9 mouse cellular contexts compared by ENCODE assay signal in the genomic region with DNA sequence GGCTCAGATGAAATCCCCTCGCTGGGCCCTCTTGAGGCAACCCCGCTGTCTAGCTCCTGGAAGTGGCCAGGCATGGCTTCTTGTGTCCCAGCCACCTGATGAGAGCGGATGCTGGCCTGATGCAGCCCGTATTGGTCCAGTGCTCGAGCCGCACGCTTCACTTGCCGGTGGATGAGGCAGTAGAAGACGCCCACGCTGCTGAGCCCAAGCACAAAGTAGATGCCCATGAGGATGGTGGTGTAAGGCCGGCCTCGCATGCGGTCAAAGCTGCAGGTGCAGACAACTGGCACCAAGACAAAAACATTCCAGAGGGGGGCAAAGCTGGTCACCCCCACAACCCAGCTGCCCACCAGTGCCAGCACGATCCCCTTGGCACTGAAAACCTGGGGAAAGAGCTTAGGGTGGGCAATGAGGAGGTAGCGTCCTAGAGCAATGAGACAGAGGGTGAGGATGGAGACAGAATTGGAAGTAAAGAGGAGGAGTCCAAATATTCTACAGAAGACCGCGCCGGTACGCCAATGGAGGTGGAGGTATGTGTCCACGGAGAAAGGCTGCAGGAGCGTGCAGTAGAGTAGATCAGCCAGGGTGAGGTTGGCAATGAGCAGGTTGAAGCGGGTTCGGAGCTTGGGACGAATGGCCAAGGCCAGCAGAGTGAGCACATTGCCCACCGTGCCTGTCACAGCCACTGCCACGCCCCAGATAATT. TPM values are rescaled to one million over a fixed set of nuclear protein-coding genes. Genes with fewer than 3 reads are reported as not detected.
DNase-seq lines count a peak whose midpoint lies in the region; ATAC-seq and TF ChIP-seq lines count a peak whose summit lies in the region.
"Had no signal": no experiment of that assay in that cellular context is flagged by ENCODE, and none has a peak within 500 bp of the region (broad histone marks: within the 10 kb centered on the region; RNA-seq: fewer than 3 reads in every experiment).

No protein-coding gene starts in this region.

- ATAC-seq in lung, embryonic 14.5 days (ENCODE audit: insufficient read depth): no peak
- no peak for ATAC-seq in forebrain, embryonic 13.5 days
- ATAC-seq in limb, embryonic 11.5 days (ENCODE audit: insufficient number of reproducible peaks, low FRiP score, low TSS enrichment, low read depth): no peak
- ATAC-seq in neural tube, embryonic 15.5 days (ENCODE audit: low FRiP score): no peak

- no peak for DNase-seq in lung, embryonic 14.5 days
- DNase-seq in lung, postnatal 14 days: no peak
- DNase-seq in limb, embryonic 11.5 days (ENCODE audit: low spot score): peak; percentile 39
- DNase-seq in ovary, postnatal 14 days (ENCODE audit: low spot score): no peak
- DNase-seq in yolk sac, embryonic 10.5 days (ENCODE audit: low spot score): no peak
- DNase-seq: thymus, adult 2 months had no signal

- WGBS in lung, embryonic 14.5 days: 60% methylated on average over 26 of the region's 26 CpGs
- 67% methylated on average over 26 of the region's 26 CpGs for WGBS in forebrain, embryonic 13.5 days
- WGBS in limb, embryonic 11.5 days: 63% methylated on average over 26 of the region's 26 CpGs
- WGBS in neural tube, embryonic 15.5 days: 64% methylated on average over 26 of the region's 26 CpGs

- no peak for TF ChIP-seq CTCF in lung, embryonic 14.5 days (IDR thresholded peaks at IDR 0.05; ENCODE audit: low read depth)

- no peaks in the 10 kb centered on the region for H3K36me3 ChIP-seq in lung, embryonic 14.5 days (ENCODE audit: insufficient read depth)
- H3K36me3 ChIP-seq in forebrain, embryonic 13.5 days (ENCODE audit: poor library complexity, severe bottlenecking): no peaks in the 10 kb centered on the region
- H3K36me3 ChIP-seq in limb, embryonic 11.5 days (ENCODE audit: control insufficient read depth, insufficient read depth, low read length): no peaks in the 10 kb centered on the region
- H3K36me3 ChIP-seq in neural tube, embryonic 15.5 days: no peaks in the 10 kb centered on the region

- peak overlapping the region; percentile 47 for H3K4me2 ChIP-seq in lung, embryonic 14.5 days
- 0 out of 2 replicates have a peak overlapping the region, but pooled peaks have one; percentile 5 for H3K4me2 ChIP-seq in forebrain, embryonic 13.5 days
- peak overlapping the region; percentile 22 for H3K4me2 ChIP-seq in limb, embryonic 11.5 days (ENCODE audit: low read depth, severe bottlenecking)
- peak overlapping the region; percentile 25 for H3K4me2 ChIP-seq in neural tube, embryonic 15.5 days

- H3K4me1 ChIP-seq in lung, embryonic 14.5 days (ENCODE audit: insufficient read depth): peaks cover 21% of the 10 kb centered on the region
- H3K4me1 ChIP-seq in forebrain, embryonic 13.5 days: peaks cover 44% of the 10 kb centered on the region
- H3K4me1 ChIP-seq in limb, embryonic 11.5 days (ENCODE audit: control insufficient read depth, insufficient read depth, low read length): peaks cover 29% of the 10 kb centered on the region
- peaks cover 49% of the 10 kb centered on the region for H3K4me1 ChIP-seq in neural tube, embryonic 15.5 days

- H3K27me3 ChIP-seq in lung, embryonic 14.5 days (ENCODE audit: insufficient read depth, low read length): no peaks in the 10 kb centered on the region
- H3K27me3 ChIP-seq in forebrain, embryonic 13.5 days: peaks cover 14% of the 10 kb centered on the region
- H3K27me3 ChIP-seq in limb, embryonic 11.5 days (ENCODE audit: control insufficient read depth, insufficient read depth, low read length): no peaks in the 10 kb centered on the region
- 0 out of 2 replicates have a peak, but pooled peaks cover 3% of the 10 kb centered on the region for H3K27me3 ChIP-seq in neural tube, embryonic 15.5 days (replicated peaks)

- H3K9me3 ChIP-seq in lung, embryonic 14.5 days (ENCODE audit: low read depth, low read length): no peaks in the 10 kb centered on the region
- H3K9me3 ChIP-seq in forebrain, embryonic 13.5 days (replicated peaks): no peaks in the 10 kb centered on the region
- H3K9me3 ChIP-seq in limb, embryonic 11.5 days (ENCODE audit: control insufficient read depth, low read length): no peaks in the 10 kb centered on the region
- no peaks in the 10 kb centered on the region for H3K9me3 ChIP-seq in neural tube, embryonic 15.5 days (replicated peaks)

- peak overlapping the region; percentile 4; the same call in 1 of the 2 replicates for H3K4me3 ChIP-seq in lung, embryonic 14.5 days (ENCODE audit: low read depth, low read length)
- H3K4me3 ChIP-seq in forebrain, embryonic 13.5 days: no peak overlapping the region
- no peak overlapping the region for H3K4me3 ChIP-seq in limb, embryonic 11.5 days (ENCODE audit: low read depth, low read length)
- no peak overlapping the region for H3K4me3 ChIP-seq in neural tube, embryonic 15.5 days (replicated peaks)
- H3K4me3 ChIP-seq: myocyte had no signal

- H3K27ac ChIP-seq in lung, embryonic 14.5 days (ENCODE audit: low read depth): no peak overlapping the region
- H3K27ac ChIP-seq in forebrain, embryonic 13.5 days: no peak overlapping the region
- H3K27ac ChIP-seq in limb, embryonic 11.5 days (replicated peaks; ENCODE audit: low read depth, low read length): no peak overlapping the region
- no peak overlapping the region for H3K27ac ChIP-seq in neural tube, embryonic 15.5 days (replicated peaks)

- H3K9ac ChIP-seq in lung, embryonic 14.5 days: peak overlapping the region; percentile 41
- H3K9ac ChIP-seq in forebrain, embryonic 13.5 days: peak overlapping the region; percentile 58
- peak overlapping the region; percentile 22; the same call in 1 of the 2 replicates for H3K9ac ChIP-seq in limb, embryonic 11.5 days (ENCODE audit: low read length)
- H3K9ac ChIP-seq in neural tube, embryonic 15.5 days (replicated peaks): no peak overlapping the region

RNA-seq across cellular contexts. Expression of a gene that starts 1.4 kb away (rescaled TPM):
- 0.61 TPM in 1 of 2 replicates, not detected in the other for polyA plus RNA-seq in lung, embryonic 14.5 days (2014; fragmentation: Nextera tagmentation; extraction: Ambion mirVana)
- 0.30 and 0.41 TPM in 2 replicates for polyA plus RNA-seq in forebrain, embryonic 13.5 days (2015; fragmentation: Nextera tagmentation; extraction: Ambion mirVana)
- 0.31 TPM in 1 of 2 replicates, not detected in the other for polyA plus RNA-seq in limb, embryonic 11.5 days (2014; fragmentation: Nextera tagmentation; extraction: Ambion mirVana)
- polyA plus RNA-seq in neural tube, embryonic 15.5 days (2015; fragmentation: Nextera tagmentation; extraction: Ambion mirVana): 0.33 and 0.60 TPM in 2 replicates

RNA-seq across cellular contexts. Expression of a gene that starts 30.9 kb away (rescaled TPM):
- 11.8 and 12.0 TPM in 2 replicates for polyA plus RNA-seq in lung, embryonic 14.5 days (2014; fragmentation: Nextera tagmentation; extraction: Ambion mirVana)
- 11.3 and 12.0 TPM in 2 replicates for polyA plus RNA-seq in forebrain, embryonic 13.5 days (2015; fragmentation: Nextera tagmentation; extraction: Ambion mirVana)
- 19.2 and 22.9 TPM in 2 replicates for polyA plus RNA-seq in limb, embryonic 11.5 days (2014; fragmentation: Nextera tagmentation; extraction: Ambion mirVana)
- polyA plus RNA-seq in neural tube, embryonic 15.5 days (2015; fragmentation: Nextera tagmentation; extraction: Ambion mirVana): 18.6 and 19.9 TPM in 2 replicates

RNA-seq across cellular contexts. Expression of a gene that starts 36.5 kb away (rescaled TPM):
- 304 and 306 TPM in 2 replicates for polyA plus RNA-seq in lung, embryonic 14.5 days (2014; fragmentation: Nextera tagmentation; extraction: Ambion mirVana)
- polyA plus RNA-seq in forebrain, embryonic 13.5 days (2015; fragmentation: Nextera tagmentation; extraction: Ambion mirVana): 219 and 232 TPM in 2 replicates
- 320 and 334 TPM in 2 replicates for polyA plus RNA-seq in limb, embryonic 11.5 days (2014; fragmentation: Nextera tagmentation; extraction: Ambion mirVana)
- polyA plus RNA-seq in neural tube, embryonic 15.5 days (2015; fragmentation: Nextera tagmentation; extraction: Ambion mirVana): 190 and 207 TPM in 2 replicates

RNA-seq across cellular contexts. Expression of a gene that starts 50.8 kb away (rescaled TPM):
- polyA plus RNA-seq in lung, embryonic 14.5 days (2014; fragmentation: Nextera tagmentation; extraction: Ambion mirVana): 3.9 TPM in 2 replicates
- polyA plus RNA-seq in forebrain, embryonic 13.5 days (2015; fragmentation: Nextera tagmentation; extraction: Ambion mirVana): 0.57 and 1.6 TPM in 2 replicates
- polyA plus RNA-seq in limb, embryonic 11.5 days (2014; fragmentation: Nextera tagmentation; extraction: Ambion mirVana): 5.4 and 7.7 TPM in 2 replicates
- 0.99 and 4.6 TPM in 2 replicates for polyA plus RNA-seq in neural tube, embryonic 15.5 days (2015; fragmentation: Nextera tagmentation; extraction: Ambion mirVana)

RNA-seq across cellular contexts. Expression of a gene that starts 57.5 kb away (rescaled TPM):
- 46.7 and 47.7 TPM in 2 replicates for polyA plus RNA-seq in lung, embryonic 14.5 days (2014; fragmentation: Nextera tagmentation; extraction: Ambion mirVana)
- 7.7 and 8.0 TPM in 2 replicates for polyA plus RNA-seq in forebrain, embryonic 13.5 days (2015; fragmentation: Nextera tagmentation; extraction: Ambion mirVana)
- 28.6 and 31.7 TPM in 2 replicates for polyA plus RNA-seq in limb, embryonic 11.5 days (2014; fragmentation: Nextera tagmentation; extraction: Ambion mirVana)
- polyA plus RNA-seq in neural tube, embryonic 15.5 days (2015; fragmentation: Nextera tagmentation; extraction: Ambion mirVana): 7.2 and 12.7 TPM in 2 replicates
